ENCODE assay signal across 28 mouse cellular contexts in the genomic region with DNA sequence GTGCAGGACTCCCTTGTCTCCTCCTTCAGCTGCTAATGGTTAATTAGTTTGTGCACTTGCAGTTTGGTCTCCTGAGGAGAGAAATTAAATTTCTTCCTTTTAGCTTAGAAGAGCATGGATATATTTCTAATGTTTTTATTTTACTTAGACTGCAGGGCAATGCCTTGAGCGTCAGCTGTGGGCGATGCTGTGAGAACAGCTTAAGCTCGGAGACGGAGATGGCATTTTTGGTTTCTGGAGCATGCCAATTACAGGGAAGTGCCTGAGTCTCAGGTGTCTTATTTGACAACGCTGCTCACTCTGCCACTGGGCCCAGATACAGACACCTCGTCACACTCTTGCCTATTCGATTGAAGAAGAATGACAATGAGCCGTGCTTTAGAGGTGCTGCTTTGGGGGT.
DNase-seq lines count a peak whose midpoint lies in the region; ATAC-seq and TF ChIP-seq lines count a peak whose summit lies in the region.
"Had no signal": no experiment of that assay in that cellular context is flagged by ENCODE, and none has a peak within 500 bp of the region (broad histone marks: within the 10 kb centered on the region; RNA-seq: fewer than 3 reads in every experiment).

No protein-coding gene starts in this region.

- no peak overlapping the region for H3K4me3 ChIP-seq in hindbrain, embryonic 16.5 days (ENCODE audit: low read length)
- H3K4me3 ChIP-seq in hindbrain, embryonic 12.5 days: no peak overlapping the region
- no peak overlapping the region for H3K4me3 ChIP-seq in neural tube, embryonic 15.5 days (replicated peaks)
- no peak overlapping the region for H3K4me3 ChIP-seq in midbrain, embryonic 13.5 days (replicated peaks)
- H3K4me3 ChIP-seq in olfactory bulb, adult 2 months (ENCODE audit: insufficient read depth, low read depth, low read length): no peak overlapping the region
- H3K4me3 ChIP-seq: embryonic facial prominence, embryonic 12.5 days; heart, adult 2 months; heart, embryonic 13.5 days; limb, embryonic 13.5 days; liver, embryonic 12.5 days; midbrain, embryonic 12.5 days had no signal

- DNase-seq in neural tube, embryonic 10.5 days (ENCODE audit: extremely low spot score, low spot score): no peak
- no peak for DNase-seq in ovary, postnatal 14 days (ENCODE audit: low spot score)
- DNase-seq: adrenal gland, adult 2 months; cerebellum, adult 2 months; cerebellum, postnatal 25 days; forebrain, postnatal 0 days; gastrocnemius, postnatal 36 days; heart, adult 2 months; heart, postnatal 14 days; kidney, adult 18-20 months; lung, adult 18-20 months; lung, postnatal 10 days had no signal

- no peaks in the 10 kb centered on the region for H3K9me3 ChIP-seq in hindbrain, embryonic 16.5 days (ENCODE audit: control insufficient read depth, low read length)
- no peaks in the 10 kb centered on the region for H3K9me3 ChIP-seq in hindbrain, embryonic 12.5 days (replicated peaks)
- no peaks in the 10 kb centered on the region for H3K9me3 ChIP-seq in neural tube, embryonic 15.5 days (replicated peaks)
- no peaks in the 10 kb centered on the region for H3K9me3 ChIP-seq in midbrain, embryonic 13.5 days
- H3K9me3 ChIP-seq: embryonic facial prominence, embryonic 12.5 days; heart, embryonic 13.5 days; limb, embryonic 13.5 days; liver, embryonic 12.5 days; midbrain, embryonic 12.5 days had no signal

- 61% methylated on average over 8 of the region's 8 CpGs for WGBS in hindbrain, embryonic 16.5 days
- WGBS in hindbrain, embryonic 12.5 days: 81% methylated on average over 8 of the region's 8 CpGs
- WGBS in neural tube, embryonic 15.5 days: 58% methylated on average over 8 of the region's 8 CpGs
- WGBS in midbrain, embryonic 13.5 days: 68% methylated on average over 8 of the region's 8 CpGs
- 32% methylated on average over 8 of the region's 8 CpGs for WGBS in olfactory bulb, adult 2 months

- no peak overlapping the region for H3K4me2 ChIP-seq in hindbrain, embryonic 16.5 days (ENCODE audit: low read length)
- no peak overlapping the region for H3K4me2 ChIP-seq in hindbrain, embryonic 12.5 days (replicated peaks)
- H3K4me2 ChIP-seq in neural tube, embryonic 15.5 days: no peak overlapping the region; the same call in 1 of the 2 replicates
- no peak overlapping the region for H3K4me2 ChIP-seq in midbrain, embryonic 13.5 days (replicated peaks)
- H3K4me2 ChIP-seq: embryonic facial prominence, embryonic 12.5 days; heart, embryonic 13.5 days; limb, embryonic 13.5 days; liver, embryonic 12.5 days; midbrain, embryonic 12.5 days had no signal

- H3K27me3 ChIP-seq in hindbrain, embryonic 16.5 days (replicated peaks; ENCODE audit: control insufficient read depth, insufficient read depth, low read length): no peaks in the 10 kb centered on the region
- H3K27me3 ChIP-seq in hindbrain, embryonic 12.5 days: no peaks in the 10 kb centered on the region
- H3K27me3 ChIP-seq in neural tube, embryonic 15.5 days (replicated peaks): no peaks in the 10 kb centered on the region
- H3K27me3 ChIP-seq in midbrain, embryonic 13.5 days: no peaks in the 10 kb centered on the region
- H3K27me3 ChIP-seq: CH12.LX; embryonic facial prominence, embryonic 12.5 days; heart, embryonic 13.5 days; limb, embryonic 13.5 days; liver, embryonic 12.5 days; midbrain, embryonic 12.5 days; Patski had no signal

- H3K27ac ChIP-seq in hindbrain, embryonic 16.5 days (ENCODE audit: low read depth, low read length): no peak overlapping the region
- H3K27ac ChIP-seq in hindbrain, embryonic 12.5 days: no peak overlapping the region
- H3K27ac ChIP-seq in neural tube, embryonic 15.5 days (replicated peaks): peak overlapping the region; percentile 6; the same call in 1 of the 2 replicates
- peak overlapping the region; percentile 26; the same call in 1 of the 2 replicates for H3K27ac ChIP-seq in midbrain, embryonic 13.5 days
- H3K27ac ChIP-seq in olfactory bulb, adult 2 months (ENCODE audit: insufficient read depth, low read depth, low read length): peak overlapping the region; percentile 49; the same call in 1 of the 2 replicates
- H3K27ac ChIP-seq: embryonic facial prominence, embryonic 12.5 days; heart, adult 2 months; heart, embryonic 13.5 days; kidney, postnatal 0 days; limb, embryonic 13.5 days; liver, embryonic 12.5 days; midbrain, embryonic 12.5 days; stomach, postnatal 0 days had no signal

- peak; percentile 42 for ATAC-seq in hindbrain, embryonic 16.5 days
- no peak for ATAC-seq in hindbrain, embryonic 12.5 days (ENCODE audit: low FRiP score)
- ATAC-seq in neural tube, embryonic 15.5 days (ENCODE audit: low FRiP score): no peak
- ATAC-seq in midbrain, embryonic 13.5 days: 0 out of 2 replicates have a peak, but pooled peaks have one; percentile 30
- ATAC-seq: forebrain, postnatal 0 days; inflammation-experienced regulatory T-cells, adult 6 months; liver, embryonic 12.5 days; Patski had no signal

- TF ChIP-seq CTCF in olfactory bulb, adult 2 months (IDR thresholded peaks at IDR 0.05; ENCODE audit: insufficient read depth, low read depth, low read length): no peak

- no peaks in the 10 kb centered on the region for H3K36me3 ChIP-seq in hindbrain, embryonic 16.5 days (ENCODE audit: control insufficient read depth, insufficient read depth, low read length)
- no peaks in the 10 kb centered on the region for H3K36me3 ChIP-seq in hindbrain, embryonic 12.5 days
- H3K36me3 ChIP-seq in neural tube, embryonic 15.5 days: no peaks in the 10 kb centered on the region
- H3K36me3 ChIP-seq in midbrain, embryonic 13.5 days: no peaks in the 10 kb centered on the region
- H3K36me3 ChIP-seq: embryonic facial prominence, embryonic 12.5 days; G1E; heart, embryonic 13.5 days; limb, embryonic 13.5 days; liver, embryonic 12.5 days; midbrain, embryonic 12.5 days had no signal

- H3K4me1 ChIP-seq in hindbrain, embryonic 16.5 days (ENCODE audit: control insufficient read depth, insufficient read depth, low read depth, low read length): no peaks in the 10 kb centered on the region
- H3K4me1 ChIP-seq in hindbrain, embryonic 12.5 days: no peaks in the 10 kb centered on the region
- H3K4me1 ChIP-seq in neural tube, embryonic 15.5 days: peaks cover 4% of the 10 kb centered on the region; the same call in 1 of the 2 replicates
- peaks cover 5% of the 10 kb centered on the region; the same call in 1 of the 2 replicates for H3K4me1 ChIP-seq in midbrain, embryonic 13.5 days (replicated peaks)
- peaks cover 3% of the 10 kb centered on the region; the same call in 1 of the 2 replicates for H3K4me1 ChIP-seq in olfactory bulb, adult 2 months (ENCODE audit: control insufficient read depth, insufficient read depth, low read length)
- H3K4me1 ChIP-seq: embryonic facial prominence, embryonic 12.5 days; heart, embryonic 13.5 days; limb, embryonic 13.5 days; liver, embryonic 12.5 days; midbrain, embryonic 12.5 days had no signal

- no peak for TF ChIP-seq POLR2A in olfactory bulb, adult 2 months (IDR thresholded peaks at IDR 0.05; ENCODE audit: insufficient read depth, low read depth, low read length)

- H3K9ac ChIP-seq in hindbrain, embryonic 16.5 days (ENCODE audit: low read depth, low read length): no peak overlapping the region
- H3K9ac ChIP-seq in hindbrain, embryonic 12.5 days: no peak overlapping the region
- H3K9ac ChIP-seq in neural tube, embryonic 15.5 days (replicated peaks): no peak overlapping the region
- H3K9ac ChIP-seq in midbrain, embryonic 13.5 days (replicated peaks): no peak overlapping the region
- H3K9ac ChIP-seq: embryonic facial prominence, embryonic 12.5 days; forebrain, postnatal 0 days; heart, embryonic 13.5 days; limb, embryonic 13.5 days; liver, embryonic 12.5 days; midbrain, embryonic 12.5 days had no signal

Comparison
In these comparisons a context has a peak if more than half of its experiments do, and no peak if none do; other contexts are left out.
1. ATAC-seq: peak in hindbrain, embryonic 16.5 days (single experiment) and midbrain, embryonic 13.5 days (single experiment); none in hindbrain, embryonic 12.5 days (single experiment) and neural tube, embryonic 15.5 days (single experiment).
2. H3K27ac ChIP-seq: peak in neural tube, embryonic 15.5 days (single experiment), midbrain, embryonic 13.5 days (single experiment) and olfactory bulb, adult 2 months (single experiment); none in hindbrain, embryonic 16.5 days (single experiment) and hindbrain, embryonic 12.5 days (single experiment).